Mouse (Mus musculus) erythroblast, embryonic 14.5 days (primary cell): ENCODE results near the gene Mgst1.

Experiments used
- GATA1 ChIP-seq: IDR thresholded peaks from 2 replicates; pipeline ENCODE4 v1.6.1; 2012; ENCODE audit warnings: low read length, inconsistent platforms, mixed read lengths
- TAL1 ChIP-seq: IDR thresholded peaks from 3 replicates; pipeline ENCODE4 v1.6.1; 2012; ENCODE audit warnings: low read length, inconsistent platforms, mixed read lengths

GRCm38 (mm10) chr6:138143450-138143849, 3.3 kb downstream of the Mgst1 start:
- TF ChIP-seq TAL1: no peak
- no peak for TF ChIP-seq GATA1
